Mouse (Mus musculus) CH12.LX (cell line): Measurements from ENCODE around the gene Tacc2. TPM values are rescaled to one million over a fixed set of nuclear protein-coding genes. Genes with fewer than 3 reads are reported as not detected.
A peak's percentile ranks its signal among the peaks of the same experiment; 100 is the strongest.

ENCODE experiments used
- DNase-seq: peaks from one replicate; pipeline ENCODE4 v3.0.0-alpha.2; 2013; ENCODE audit errors: extremely low read depth
- H3K27ac ChIP-seq: 2 replicates; pipeline ENCODE4 v1.5.1; 2012; ENCODE audit warnings: low read depth, mild to moderate bottlenecking, control low read depth, moderate library complexity; ENCODE audit not compliant: insufficient read depth
- H3K27me3 ChIP-seq: replicated peaks from 2 replicates; pipeline ENCODE3; 2012; ENCODE audit warnings: inconsistent platforms
- H3K36me3 ChIP-seq, 2 experiments: replicated peaks in 1 of 2; 2 replicates each; pipeline versions ENCODE3 to v1.6.1; 2012; ENCODE audit warnings: inconsistent platforms in 1 of 2, low read length in 1 of 2, mild to moderate bottlenecking in 1 of 2, mixed read lengths in 1 of 2, moderate library complexity in 1 of 2; ENCODE audit not compliant: control insufficient read depth in 1 of 2, insufficient read depth in 1 of 2
- H3K4me1 ChIP-seq, 2 experiments: 2 replicates each; pipeline ENCODE4 v1.6.1; 2012; ENCODE audit warnings: inconsistent platforms in 1 of 2, moderate library complexity in 1 of 2; ENCODE audit not compliant: insufficient read depth in 2 of 2, control insufficient read depth in 1 of 2
- H3K4me2 ChIP-seq: 2 replicates; pipeline ENCODE4 v1.6.1; 2012; ENCODE audit warnings: low read depth, mild to moderate bottlenecking, control low read depth; ENCODE audit not compliant: poor library complexity, insufficient read depth, severe bottlenecking
- H3K4me3 ChIP-seq, 3 experiments: fragments of 150-350 bp in 1 of 3; sonication (generic) in 1 of 3; replicated peaks in 1 of 3; 2 replicates each; pipeline versions ENCODE3 to v1.5.1; 2011 to 2012; ENCODE audit warnings: low read depth in 2 of 3, low read length in 2 of 3, mild to moderate bottlenecking in 2 of 3, moderate library complexity in 2 of 3, control low read depth in 1 of 3, improper control_type of control experiment in 1 of 3, inconsistent platforms in 1 of 3, mixed read lengths in 1 of 3; ENCODE audit not compliant: poor library complexity in 1 of 3
- H3K79me2 ChIP-seq: replicated peaks from 2 replicates; pipeline ENCODE4 v1.6.1; 2012; ENCODE audit warnings: mild to moderate bottlenecking, moderate library complexity; ENCODE audit not compliant: control insufficient read depth, poor library complexity, insufficient read depth, severe bottlenecking; ENCODE audit errors: extremely low read depth
- H3K9ac ChIP-seq: 2 replicates; pipeline ENCODE4 v1.6.1; 2012; ENCODE audit warnings: low read depth, mild to moderate bottlenecking, control low read depth, moderate library complexity; ENCODE audit not compliant: insufficient read depth
- H3K9me3 ChIP-seq: replicated peaks from 2 replicates; pipeline ENCODE3; 2012; ENCODE audit warnings: low read length, inconsistent platforms, mixed read lengths
- BHLHE40 ChIP-seq: IDR thresholded peaks from 2 replicates; pipeline ENCODE4 v1.6.1; 2011; ENCODE audit warnings: mild to moderate bottlenecking, low read depth, low read length, improper control_type of control experiment
- CHD1 ChIP-seq: IDR thresholded peaks from 2 replicates; pipeline ENCODE4 v1.6.1; 2012; ENCODE audit warnings: low read depth, low read length, improper control_type of control experiment, inconsistent platforms
- CHD2 ChIP-seq: IDR thresholded peaks from 2 replicates; pipeline ENCODE4 v1.6.1; 2011; ENCODE audit warnings: low read length, improper control_type of control experiment
- CTCF ChIP-seq, 2 experiments: IDR thresholded peaks in 1 of 2; conservative IDR thresholded peaks in 1 of 2; 2 replicates each; pipeline ENCODE4 v1.5.1; 2011 to 2012; ENCODE audit warnings: low read depth in 2 of 2, low read length in 2 of 2, improper control_type of control experiment in 1 of 2, inconsistent platforms in 1 of 2, mild to moderate bottlenecking in 1 of 2, moderate library complexity in 1 of 2
- E2F4 ChIP-seq: IDR thresholded peaks from 2 replicates; pipeline ENCODE4 v1.6.1; 2011; ENCODE audit warnings: low read depth, low read length, improper control_type of control experiment; ENCODE audit not compliant: insufficient replicate concordance
- ETS1 ChIP-seq: conservative IDR thresholded peaks from 2 replicates; pipeline ENCODE4 v1.6.1; 2012; ENCODE audit warnings: low read depth, mild to moderate bottlenecking, inconsistent platforms, low read length, improper control_type of control experiment, moderate library complexity
- HCFC1 ChIP-seq: IDR thresholded peaks from 2 replicates; pipeline ENCODE4 v1.6.1; 2012; ENCODE audit warnings: low read depth, mild to moderate bottlenecking, inconsistent platforms, low read length, improper control_type of control experiment
- IRF4 ChIP-seq: IDR thresholded peaks from 2 replicates; pipeline ENCODE4 v1.6.1; 2014; ENCODE audit warnings: low read depth, mild to moderate bottlenecking, inconsistent platforms, low read length, improper control_type of control experiment
- JUN ChIP-seq: IDR thresholded peaks from 2 replicates; pipeline ENCODE4 v1.6.1; 2011; ENCODE audit warnings: low read depth, mild to moderate bottlenecking, low read length, improper control_type of control experiment, moderate library complexity; ENCODE audit not compliant: insufficient read depth
- JUND ChIP-seq: conservative IDR thresholded peaks from 2 replicates; pipeline ENCODE4 v1.6.1; 2011; ENCODE audit warnings: low read depth, low read length, improper control_type of control experiment
- KAT2A ChIP-seq: IDR thresholded peaks from 2 replicates; pipeline ENCODE4 v1.6.1; 2012; ENCODE audit warnings: low read length, improper control_type of control experiment, inconsistent platforms; ENCODE audit not compliant: insufficient replicate concordance
- MAFK ChIP-seq: IDR thresholded peaks from 2 replicates; pipeline ENCODE4 v1.6.1; 2011; ENCODE audit warnings: low read length, improper control_type of control experiment; ENCODE audit not compliant: insufficient replicate concordance
- MAX ChIP-seq: IDR thresholded peaks from 2 replicates; pipeline ENCODE4 v1.6.1; 2011; ENCODE audit warnings: low read length, improper control_type of control experiment
- MAZ ChIP-seq: IDR thresholded peaks from 2 replicates; pipeline ENCODE4 v1.6.1; 2012; ENCODE audit warnings: low read depth, mild to moderate bottlenecking, inconsistent platforms, low read length, improper control_type of control experiment, moderate library complexity
- NELFE ChIP-seq: IDR thresholded peaks from 2 replicates; pipeline ENCODE4 v1.6.1; 2011; ENCODE audit warnings: low read depth, low read length, improper control_type of control experiment
- NRF1 ChIP-seq: IDR thresholded peaks from 2 replicates; pipeline ENCODE4 v1.6.1; 2014; ENCODE audit warnings: low read depth, mild to moderate bottlenecking, inconsistent platforms, low read length, improper control_type of control experiment, moderate library complexity
- PAX5 ChIP-seq: IDR thresholded peaks from 2 replicates; pipeline ENCODE4 v1.6.1; 2012; ENCODE audit warnings: low read length, inconsistent platforms, mixed read lengths
- SMC3 ChIP-seq: IDR thresholded peaks from 2 replicates; pipeline ENCODE4 v1.6.1; 2011; ENCODE audit warnings: low read depth, low read length, improper control_type of control experiment
- TCF12 ChIP-seq: IDR thresholded peaks from 2 replicates; pipeline ENCODE4 v1.6.1; 2014; ENCODE audit warnings: low read depth, mild to moderate bottlenecking, inconsistent platforms, low read length, improper control_type of control experiment
- USF1 ChIP-seq: IDR thresholded peaks from 2 replicates; pipeline ENCODE4 v1.6.1; 2014; ENCODE audit warnings: low read depth, mild to moderate bottlenecking, inconsistent platforms, low read length, improper control_type of control experiment
- USF2 ChIP-seq: conservative IDR thresholded peaks from 2 replicates; pipeline ENCODE4 v1.6.1; 2011; ENCODE audit warnings: low read depth, low read length, improper control_type of control experiment
- ZC3H11A ChIP-seq: IDR thresholded peaks from 2 replicates; pipeline ENCODE4 v1.6.1; 2012; ENCODE audit warnings: low read depth, mild to moderate bottlenecking, inconsistent platforms, low read length, improper control_type of control experiment
- ZKSCAN1 ChIP-seq: IDR thresholded peaks from 2 replicates; pipeline ENCODE4 v1.6.1; 2012; ENCODE audit warnings: low read depth, inconsistent platforms, low read length, improper control_type of control experiment, borderline replicate concordance
- dilution Hi-C: fragments of 300-500 bp; cut with MboI; formaldehyde crosslinking; loops from 2 replicates; pipeline ENCODE4 v1.14.3; 2020; ENCODE audit warnings: low sequenced_read_pairs; ENCODE audit not compliant: extremely low pct_unique_long_range_greater_than_20kb, extremely low pct_ligation_motif_present
- in situ Hi-C: fragments of 300-500 bp; cut with MboI; formaldehyde crosslinking; loops from 3 replicates; pipeline ENCODE4 v1.14.3; 2019; ENCODE audit warnings: low sequenced_read_pairs, low pct_ligation_motif_present, low pct_unique_long_range_greater_than_20kb, mixed read lengths
- polyA plus RNA-seq: library from polyadenylated mRNA; unstranded; fragments of >175 nt; gene quantifications from 2 replicates; pipeline ENCODE4 v1.2.1, GENCODE M21; 2012; ENCODE audit warnings: low read depth; ENCODE audit not compliant: insufficient read length
- total RNA-seq, 2 experiments: library from RNA; depleted of rRNA; stranded (reverse); fragments of 300-350 nt in 1 of 2; fragments of >200 nt in 1 of 2; gene quantifications; 2 replicates each; pipeline ENCODE4 v1.2.3; 2012 to 2014

The Tacc2 gene
- total and polyA plus RNA-seq, 3 experiments: 0.13 to 0.41 TPM; not detected in 1

GRCm38 (mm10) chr7:130646762-130647139 is 69.5 kb downstream of the Tacc2 start:
- no peaks in the 10 kb centered on the region; a peak in 1 of 4 replicates for H3K4me1 ChIP-seq
- H3K27ac ChIP-seq: no peak overlapping the region
- TF ChIP-seq MAX (peak; percentile 51; the same call in 1 of the 2 replicates), BHLHE40 (peak; percentile 81), USF1 (peak; percentile 76), USF2 (peak; percentile 56; the same call in 1 of the 2 replicates), JUN (no peak), IRF4 (no peak)
- H3K36me3 ChIP-seq: no peaks in the 10 kb centered on the region
- peaks cover 92% of the 10 kb centered on the region for H3K27me3 ChIP-seq
- H3K4me3 ChIP-seq: no peak overlapping the region
- no peaks in the 10 kb centered on the region for H3K9me3 ChIP-seq
- no peaks in the 10 kb centered on the region for H3K79me2 ChIP-seq
- in situ Hi-C loops: no loop called here
- DNase-seq: no peak
- dilution Hi-C loops: no loop called here
- no peak overlapping the region for H3K9ac ChIP-seq
- H3K4me2 ChIP-seq: peak overlapping the region; percentile 82; the same call in 1 of the 2 replicates

GRCm38 (mm10) chr7:130648061-130648460 is 70.8 kb downstream of the Tacc2 start:
- peaks cover 92% of the 10 kb centered on the region for H3K27me3 ChIP-seq
- no peak for TF ChIP-seq USF1
- no peak for TF ChIP-seq NRF1
- no peak for TF ChIP-seq CHD2
- no peak for TF ChIP-seq BHLHE40
- no peak for TF ChIP-seq JUND
- TF ChIP-seq TCF12: no peak
- no peak overlapping the region for H3K4me3 ChIP-seq
- H3K9ac ChIP-seq: no peak overlapping the region
- H3K27ac ChIP-seq: no peak overlapping the region
- H3K36me3 ChIP-seq: no peaks in the 10 kb centered on the region
- no peak overlapping the region for H3K4me2 ChIP-seq
- DNase-seq: no peak
- in situ Hi-C loops: no loop called here
- H3K4me1 ChIP-seq: no peaks in the 10 kb centered on the region; a peak in 1 of 4 replicates
- H3K79me2 ChIP-seq: no peaks in the 10 kb centered on the region
- no peaks in the 10 kb centered on the region for H3K9me3 ChIP-seq
- dilution Hi-C loops: no loop called here

GRCm38 (mm10) chr7:130649257-130649656 is 72.0 kb downstream of the Tacc2 start:
- DNase-seq: no peak
- Histone ChIP-seq H3K27ac (no peak overlapping the region), H3K27me3 (peaks cover 92% of the 10 kb centered on the region), H3K36me3 (no peaks in the 10 kb centered on the region), H3K4me2 (no peak overlapping the region), H3K9me3 (no peaks in the 10 kb centered on the region), H3K4me3 (no peak overlapping the region), H3K4me1 (no peaks in the 10 kb centered on the region; a peak in 1 of 4 replicates), H3K79me2 (no peaks in the 10 kb centered on the region), H3K9ac (no peak overlapping the region)
- TF ChIP-seq CTCF (conservative IDR thresholded peaks at IDR 0.05 in 1 of 2, IDR thresholded peaks at IDR 0.05 in 1 of 2; ENCODE audit: low read depth in 2 of 2, low read length in 2 of 2) (no peak), PAX5 (no peak), MAZ (no peak), ZC3H11A (no peak), ETS1 (no peak), CHD1 (no peak), MAX (no peak), E2F4 (no peak), HCFC1 (no peak), NELFE (no peak), MAFK (no peak), KAT2A (no peak), CHD2 (no peak), SMC3 (no peak), ZKSCAN1 (no peak)
- in situ Hi-C loops (no loop called here), dilution Hi-C loops (no loop called here)
